ENCODE assay signal across 29 mouse cellular contexts in the genomic region with DNA sequence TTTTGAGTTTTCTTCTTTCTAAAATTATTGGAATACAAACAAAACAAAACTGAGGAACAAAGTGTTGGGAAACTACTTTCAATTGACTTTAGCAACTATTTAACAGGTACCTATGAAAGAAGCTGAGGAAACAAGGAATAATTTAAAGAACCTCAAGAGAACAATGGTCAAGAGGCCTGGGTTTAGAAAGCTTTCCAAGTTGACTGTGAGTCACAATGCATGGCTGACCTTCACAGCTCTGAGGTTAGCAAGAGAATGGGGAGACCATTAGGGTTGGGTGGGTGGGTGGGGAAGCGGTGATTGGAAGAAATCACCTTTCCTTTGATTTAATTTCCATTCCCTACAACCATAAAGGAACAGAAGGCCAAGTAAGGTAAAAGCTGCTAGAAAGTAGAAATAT. TPM values are rescaled to one million over a fixed set of nuclear protein-coding genes. Genes with fewer than 3 reads are reported as not detected.
"Had no signal": no experiment of that assay in that cellular context is flagged by ENCODE, and none has a peak within 500 bp of the region (broad histone marks: within the 10 kb centered on the region; RNA-seq: fewer than 3 reads in every experiment).

No protein-coding gene starts in this region.

- ATAC-seq: liver, embryonic 12.5 days; liver, postnatal 0 days; lung, postnatal 0 days; midbrain, embryonic 13.5 days; midbrain, embryonic 15.5 days; midbrain, embryonic 16.5 days had no signal

- DNase-seq: left cerebral cortex, postnatal 4 days; liver; liver, embryonic 13.5 days; liver, postnatal 0 days; lung, adult 18-20 months; lung, adult 2 months; lung, embryonic 14.5 days; lung, postnatal 10 days; lung, postnatal 14 days; lung, postnatal 4 days; midbrain, embryonic 14.5 days had no signal

- H3K4me3 ChIP-seq: limb, embryonic 10.5 days; limb, embryonic 12.5 days; limb, embryonic 13.5 days; limb, embryonic 15.5 days; liver, embryonic 12.5 days; liver, embryonic 13.5 days; liver, embryonic 15.5 days; lung, embryonic 15.5 days; megakaryocyte, embryonic 14.5 days; midbrain, embryonic 10.5 days; midbrain, embryonic 12.5 days; midbrain, embryonic 13.5 days; midbrain, embryonic 15.5 days; myocyte had no signal

- H3K9me3 ChIP-seq: limb, embryonic 10.5 days; limb, embryonic 12.5 days; limb, embryonic 13.5 days; limb, embryonic 15.5 days; liver, embryonic 12.5 days; liver, embryonic 13.5 days; liver, embryonic 15.5 days; lung, embryonic 15.5 days; megakaryocyte, embryonic 14.5 days; midbrain, embryonic 10.5 days; midbrain, embryonic 12.5 days; midbrain, embryonic 13.5 days; midbrain, embryonic 15.5 days had no signal

- H3K4me1 ChIP-seq: limb, embryonic 10.5 days; limb, embryonic 12.5 days; limb, embryonic 13.5 days; liver, embryonic 12.5 days; liver, embryonic 13.5 days; liver, embryonic 15.5 days; lung, embryonic 15.5 days; megakaryocyte, embryonic 14.5 days; midbrain, embryonic 10.5 days; midbrain, embryonic 12.5 days; midbrain, embryonic 13.5 days; midbrain, embryonic 15.5 days had no signal

- H3K36me3 ChIP-seq: limb, embryonic 10.5 days; limb, embryonic 12.5 days; limb, embryonic 13.5 days; limb, embryonic 15.5 days; liver, embryonic 12.5 days; liver, embryonic 13.5 days; liver, embryonic 15.5 days; lung, embryonic 15.5 days; midbrain, embryonic 10.5 days; midbrain, embryonic 12.5 days; midbrain, embryonic 13.5 days; midbrain, embryonic 15.5 days had no signal

- H3K9ac ChIP-seq: limb, embryonic 12.5 days; limb, embryonic 13.5 days; limb, embryonic 15.5 days; liver, embryonic 12.5 days; liver, embryonic 13.5 days; liver, embryonic 14.5 days; liver, embryonic 15.5 days; liver, postnatal 0 days; lung, embryonic 14.5 days; lung, embryonic 15.5 days; midbrain, embryonic 12.5 days; midbrain, embryonic 13.5 days; midbrain, embryonic 15.5 days had no signal

- H3K27ac ChIP-seq: limb, embryonic 10.5 days; limb, embryonic 12.5 days; limb, embryonic 13.5 days; limb, embryonic 15.5 days; liver, embryonic 12.5 days; liver, embryonic 13.5 days; liver, embryonic 14.5 days; liver, embryonic 15.5 days; lung, embryonic 15.5 days; macrophage; midbrain, embryonic 10.5 days; midbrain, embryonic 12.5 days; midbrain, embryonic 13.5 days; midbrain, embryonic 15.5 days had no signal

RNA-seq across cellular contexts. Expression of a gene that starts 35.6 kb away (rescaled TPM):
- total RNA-seq: monocyte, adult 5-6 weeks had no signal
